In the genomic region with DNA sequence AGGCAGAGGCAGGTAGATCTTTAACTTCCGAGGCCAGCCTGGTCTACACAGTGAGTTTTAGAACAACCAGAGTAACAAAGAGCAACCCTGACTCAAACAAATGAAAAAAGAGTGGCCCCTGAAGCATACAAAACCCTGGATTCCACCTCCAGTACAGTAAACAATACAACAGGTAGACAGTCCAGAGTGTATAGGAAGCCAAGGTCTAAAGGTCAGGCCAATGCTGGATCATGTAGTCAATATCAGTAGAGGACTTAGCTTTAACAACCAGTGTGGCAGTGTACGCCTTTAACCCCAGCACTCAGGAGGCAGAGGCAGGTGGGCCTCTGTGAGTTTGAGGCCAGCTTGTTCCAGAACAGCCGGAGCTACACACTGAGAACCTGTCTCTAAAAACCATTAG, we compare ENCODE assay signal across 34 mouse cellular contexts. TPM values are rescaled to one million over a fixed set of nuclear protein-coding genes. Genes with fewer than 3 reads are reported as not detected.
DNase-seq lines count a peak whose midpoint lies in the region; ATAC-seq and TF ChIP-seq lines count a peak whose summit lies in the region.
"Had no signal": no experiment of that assay in that cellular context is flagged by ENCODE, and none has a peak within 500 bp of the region (broad histone marks: within the 10 kb centered on the region; RNA-seq: fewer than 3 reads in every experiment).

No protein-coding gene starts in this region.

- no peak for DNase-seq in liver
- DNase-seq in ES-E14 (ENCODE audit: low read depth, low spot score), result no peak
- DNase-seq in liver, embryonic 14.5 days (ENCODE audit: low read depth in 3 of 3, low spot score in 3 of 3), result no peak
- no peak for DNase-seq in stomach, postnatal 0 days (ENCODE audit: low spot score)
- DNase-seq in right cerebral cortex, adult 18-20 months, result no peak
- DNase-seq in urinary bladder, postnatal 4 days (ENCODE audit: low spot score in 2 of 2), result no peak
- DNase-seq: adrenal gland, postnatal 14 days; B cell, adult 2 months; cerebellum, adult 11-12 months; cerebellum, adult 9-11 months; gastrocnemius, postnatal 10 days; heart, postnatal 36 days; kidney, adult 11 months; kidney, postnatal 25 days; lung, adult 2 months; lung, postnatal 14 days; retina, postnatal 1 day; right cerebral cortex, postnatal 25 days; spleen, adult 18-20 months; thymus, postnatal 14 days had no signal

- ATAC-seq in liver, embryonic 12.5 days, result no peak
- ATAC-seq in liver, embryonic 14.5 days (ENCODE audit: insufficient read depth), result peak; percentile 27; the same call in 1 of the 2 replicates
- peak; percentile 12; the same call in 1 of the 2 replicates for ATAC-seq in stomach, postnatal 0 days (ENCODE audit: low FRiP score, low TSS enrichment)
- ATAC-seq: forebrain, embryonic 15.5 days; hindbrain, postnatal 0 days; midbrain, embryonic 15.5 days; Patski had no signal

- H3K27ac ChIP-seq in liver, embryonic 12.5 days, result peak overlapping the region; percentile 43
- H3K27ac ChIP-seq in ES-E14 (ENCODE audit: insufficient read depth, low read depth, low read length, poor library complexity, severe bottlenecking), result 0 out of 2 replicates have a peak overlapping the region, but pooled peaks have one; percentile 60
- peak overlapping the region; percentile 25; the same call in 1 of the 2 replicates for H3K27ac ChIP-seq in liver, embryonic 14.5 days
- peak overlapping the region; percentile 35; the same call in 1 of the 2 replicates for H3K27ac ChIP-seq in stomach, postnatal 0 days (replicated peaks)
- H3K27ac ChIP-seq: embryonic facial prominence, embryonic 13.5 days; forebrain, embryonic 10.5 days; forebrain, embryonic 15.5 days; hindbrain, embryonic 12.5 days; hindbrain, postnatal 0 days; limb, embryonic 12.5 days; midbrain, embryonic 10.5 days; midbrain, embryonic 15.5 days; neural tube, embryonic 15.5 days had no signal

- no peak overlapping the region for H3K9ac ChIP-seq in liver, embryonic 12.5 days
- H3K9ac ChIP-seq in ES-E14 (ENCODE audit: insufficient read depth, low read depth, low read length, poor library complexity, severe bottlenecking), result no peak overlapping the region
- no peak overlapping the region for H3K9ac ChIP-seq in liver, embryonic 14.5 days (replicated peaks)
- H3K9ac ChIP-seq in stomach, postnatal 0 days (ENCODE audit: low read length), result no peak overlapping the region
- H3K9ac ChIP-seq: embryonic facial prominence, embryonic 13.5 days; forebrain, embryonic 15.5 days; hindbrain, embryonic 12.5 days; limb, embryonic 12.5 days; midbrain, embryonic 15.5 days; neural tube, embryonic 15.5 days had no signal

- H3K36me3 ChIP-seq in liver, embryonic 12.5 days, result no peaks in the 10 kb centered on the region
- no peaks in the 10 kb centered on the region for H3K36me3 ChIP-seq in ES-E14 (ENCODE audit: control insufficient read depth, insufficient read depth, low read length, poor library complexity, severe bottlenecking)
- H3K36me3 ChIP-seq in liver, embryonic 14.5 days (replicated peaks; ENCODE audit: control insufficient read depth, insufficient read depth, low read depth), result no peaks in the 10 kb centered on the region
- H3K36me3 ChIP-seq in stomach, postnatal 0 days (ENCODE audit: control insufficient read depth, insufficient read depth, low read length), result no peaks in the 10 kb centered on the region
- H3K36me3 ChIP-seq: embryonic facial prominence, embryonic 13.5 days; forebrain, embryonic 10.5 days; forebrain, embryonic 15.5 days; hindbrain, embryonic 12.5 days; limb, embryonic 12.5 days; midbrain, embryonic 10.5 days; midbrain, embryonic 15.5 days; neural tube, embryonic 15.5 days had no signal

- in situ Hi-C loops in ES-E14 (cut with MboI; ENCODE audit: low sequenced_read_pairs in 2 of 2, unreplicated experiment in 2 of 2), result no loop called here

- WGBS in liver, embryonic 12.5 days (ENCODE audit: insufficient replicate concordance), result 75% methylated on average over 3 of the region's 3 CpGs
- 60% methylated on average over 3 of the region's 3 CpGs for WGBS in liver, embryonic 14.5 days (ENCODE audit: insufficient replicate concordance)
- WGBS in stomach, postnatal 0 days, result 88% methylated on average over 3 of the region's 3 CpGs

- peaks cover 62% of the 10 kb centered on the region for H3K4me1 ChIP-seq in liver, embryonic 12.5 days
- H3K4me1 ChIP-seq in ES-E14 (ENCODE audit: control insufficient read depth in 2 of 2, insufficient read depth in 2 of 2, low read length in 2 of 2, poor library complexity in 1 of 2), result peaks cover 0 to 37% of the 10 kb centered on the region in 2 experiments; a peak in 3 of 4 replicates
- peaks cover 35 to 44% of the 10 kb centered on the region in 2 experiments for H3K4me1 ChIP-seq in liver, embryonic 14.5 days (replicated peaks; ENCODE audit: control insufficient read depth in 2 of 2, insufficient read depth in 2 of 2, low read length in 1 of 2)
- peaks cover 24% of the 10 kb centered on the region for H3K4me1 ChIP-seq in stomach, postnatal 0 days (replicated peaks; ENCODE audit: control insufficient read depth, insufficient read depth)

- H3K27me3 ChIP-seq in liver, embryonic 12.5 days (replicated peaks), result no peaks in the 10 kb centered on the region
- no peaks in the 10 kb centered on the region for H3K27me3 ChIP-seq in liver, embryonic 14.5 days (ENCODE audit: control insufficient read depth, insufficient read depth, low read length)
- H3K27me3 ChIP-seq in stomach, postnatal 0 days (ENCODE audit: control insufficient read depth, insufficient read depth, low read length), result no peaks in the 10 kb centered on the region
- H3K27me3 ChIP-seq: embryonic facial prominence, embryonic 13.5 days; forebrain, embryonic 15.5 days; hindbrain, embryonic 12.5 days; limb, embryonic 12.5 days; midbrain, embryonic 15.5 days; neural tube, embryonic 15.5 days; Patski had no signal

- H3K9me3 ChIP-seq in liver, embryonic 12.5 days (replicated peaks), result no peaks in the 10 kb centered on the region
- H3K9me3 ChIP-seq in ES-E14 (ENCODE audit: control insufficient read depth, insufficient read depth, low read depth, low read length), result no peaks in the 10 kb centered on the region
- H3K9me3 ChIP-seq in liver, embryonic 14.5 days (ENCODE audit: control insufficient read depth, low read length), result no peaks in the 10 kb centered on the region
- no peaks in the 10 kb centered on the region for H3K9me3 ChIP-seq in stomach, postnatal 0 days (ENCODE audit: control insufficient read depth, low read length)
- H3K9me3 ChIP-seq: embryonic facial prominence, embryonic 13.5 days; forebrain, embryonic 10.5 days; forebrain, embryonic 15.5 days; hindbrain, embryonic 12.5 days; limb, embryonic 12.5 days; midbrain, embryonic 10.5 days; midbrain, embryonic 15.5 days; neural tube, embryonic 15.5 days had no signal

- TF ChIP-seq CTCF in liver, embryonic 14.5 days (IDR thresholded peaks at IDR 0.05; ENCODE audit: low read depth), result no peak
- no peak for TF ChIP-seq CTCF in stomach, postnatal 0 days (IDR thresholded peaks at IDR 0.05; ENCODE audit: low read depth)

- TF ChIP-seq EP300 in liver, embryonic 14.5 days (IDR thresholded peaks at IDR 0.05; ENCODE audit: low read depth), result no peak
- TF ChIP-seq EP300 in stomach, postnatal 0 days (optimal IDR thresholded peaks at IDR 0.05), result no peak

- no peak overlapping the region for H3K4me2 ChIP-seq in liver, embryonic 12.5 days
- H3K4me2 ChIP-seq in liver, embryonic 14.5 days (ENCODE audit: low read depth), result no peak overlapping the region
- H3K4me2 ChIP-seq in stomach, postnatal 0 days (replicated peaks; ENCODE audit: low read depth), result no peak overlapping the region
- H3K4me2 ChIP-seq: embryonic facial prominence, embryonic 13.5 days; forebrain, embryonic 15.5 days; heart, embryonic 11.5 days; hindbrain, embryonic 12.5 days; limb, embryonic 12.5 days; midbrain, embryonic 15.5 days; neural tube, embryonic 15.5 days had no signal

- H3K4me3 ChIP-seq in liver, embryonic 12.5 days, result no peak overlapping the region
- H3K4me3 ChIP-seq in ES-E14 (ENCODE audit: insufficient read depth in 1 of 2, low read depth in 1 of 2, low read length in 2 of 2, poor library complexity in 1 of 2, severe bottlenecking in 1 of 2), result no peak overlapping the region
- no peak overlapping the region for H3K4me3 ChIP-seq in liver, embryonic 14.5 days (ENCODE audit: insufficient read depth in 1 of 2, low read depth in 2 of 2, low read length in 2 of 2)
- no peak overlapping the region for H3K4me3 ChIP-seq in stomach, postnatal 0 days (ENCODE audit: low read depth, low read length)
- H3K4me3 ChIP-seq: embryonic facial prominence, embryonic 13.5 days; forebrain, embryonic 10.5 days; forebrain, embryonic 15.5 days; hindbrain, embryonic 12.5 days; limb, embryonic 12.5 days; midbrain, embryonic 10.5 days; midbrain, embryonic 15.5 days; neural tube, embryonic 15.5 days had no signal

TF ChIP-seq in ES-E14, 5 proteins besides CTCF, POLR2A, EP300 and RAD21:
- no peak for TF ChIP-seq ZNF384 (IDR thresholded peaks at IDR 0.05; ENCODE audit: low read depth, low read length)
- no peak for TF ChIP-seq MAFK (IDR thresholded peaks at IDR 0.05; ENCODE audit: insufficient read depth, low read depth, low read length)
- TF ChIP-seq CHD2 (IDR thresholded peaks at IDR 0.05; ENCODE audit: low read depth, low read length), result no peak
- no peak for TF ChIP-seq HCFC1 (IDR thresholded peaks at IDR 0.05; ENCODE audit: borderline replicate concordance, insufficient read depth, low read length)
- no peak for TF ChIP-seq ZC3H11A (IDR thresholded peaks at IDR 0.05; ENCODE audit: borderline replicate concordance, low read depth, low read length)

RNA-seq across cellular contexts. Expression of gene Actb, which starts 5.8 kb away (rescaled TPM):
- polyA plus RNA-seq in liver, embryonic 12.5 days (2016; fragmentation: Nextera tagmentation; extraction: Ambion mirVana), result 7,775 and 7,997 TPM in 2 replicates
- 3,755 and 4,692 TPM in 2 replicates for total RNA-seq in ES-E14 (2012; rRNA removed)
- polyA plus RNA-seq in liver, embryonic 14.5 days (2012; rRNA removed), result 776 and 920 TPM in 2 replicates
- polyA plus RNA-seq in liver, embryonic 14.5 days (2014; fragmentation: Nextera tagmentation; extraction: Ambion mirVana), result 7,259 and 7,802 TPM in 2 replicates
- polyA plus RNA-seq in stomach, postnatal 0 days (2015; fragmentation: Nextera tagmentation; extraction: Ambion mirVana), result 14,823 and 16,187 TPM in 2 replicates

RNA-seq across cellular contexts. Expression of gene Fbxl18, which starts 17.1 kb away (rescaled TPM):
- 5.8 and 6.1 TPM in 2 replicates for polyA plus RNA-seq in liver, embryonic 12.5 days (2016; fragmentation: Nextera tagmentation; extraction: Ambion mirVana)
- 20.1 and 27.1 TPM in 2 replicates for total RNA-seq in ES-E14 (2012; rRNA removed)
- polyA plus RNA-seq in liver, embryonic 14.5 days (2012; rRNA removed), result 1.9 and 2.2 TPM in 2 replicates
- polyA plus RNA-seq in liver, embryonic 14.5 days (2014; fragmentation: Nextera tagmentation; extraction: Ambion mirVana), result 1.6 and 2.0 TPM in 2 replicates
- 5.0 and 5.3 TPM in 2 replicates for polyA plus RNA-seq in stomach, postnatal 0 days (2015; fragmentation: Nextera tagmentation; extraction: Ambion mirVana)

RNA-seq across cellular contexts. Expression of gene Fscn1, which starts 47.8 kb away (rescaled TPM):
- polyA plus RNA-seq in liver, embryonic 12.5 days (2016; fragmentation: Nextera tagmentation; extraction: Ambion mirVana), result 69.1 and 69.4 TPM in 2 replicates
- total RNA-seq in ES-E14 (2012; rRNA removed), result 161 and 310 TPM in 2 replicates
- 21.1 and 25.3 TPM in 2 replicates for polyA plus RNA-seq in liver, embryonic 14.5 days (2012; rRNA removed)
- polyA plus RNA-seq in liver, embryonic 14.5 days (2014; fragmentation: Nextera tagmentation; extraction: Ambion mirVana), result 19.3 and 21.4 TPM in 2 replicates
- polyA plus RNA-seq in stomach, postnatal 0 days (2015; fragmentation: Nextera tagmentation; extraction: Ambion mirVana), result 42.0 and 42.7 TPM in 2 replicates
- total RNA-seq: granulocyte monocyte progenitor cell, adult 5-6 weeks; MEL had no signal
